Mouse (Mus musculus) small intestine, adult 2 months (tissue): Measurements from ENCODE around the gene Gbe1. TPM values are rescaled to one million over a fixed set of nuclear protein-coding genes. Genes with fewer than 3 reads are reported as not detected.

Source experiments
- H3K27ac ChIP-seq: fragments of 200-500 bp; 2 replicates; pipeline ENCODE4 v1.5.1; 2012; ENCODE audit warnings: low read depth, low read length, control low read depth, inconsistent platforms; ENCODE audit not compliant: insufficient read depth
- H3K27me3 ChIP-seq: fragments of 200-500 bp; 2 replicates; pipeline ENCODE4 v1.6.1; 2012; ENCODE audit warnings: mild to moderate bottlenecking, moderate library complexity, low read length, inconsistent platforms; ENCODE audit not compliant: control insufficient read depth, insufficient read depth
- H3K36me3 ChIP-seq: fragments of 200-500 bp; 2 replicates; pipeline ENCODE4 v1.6.1; 2012; ENCODE audit warnings: mild to moderate bottlenecking, low read length, control low read depth, inconsistent platforms; ENCODE audit not compliant: control insufficient read depth, insufficient read depth
- H3K4me1 ChIP-seq: fragments of 200-500 bp; 2 replicates; pipeline ENCODE4 v1.6.1; 2012; ENCODE audit warnings: low read length, inconsistent platforms, mixed read lengths; ENCODE audit not compliant: control insufficient read depth, insufficient read depth, insufficient read length
- H3K4me3 ChIP-seq: fragments of 200-500 bp; 2 replicates; pipeline ENCODE4 v1.5.1; 2012; ENCODE audit warnings: low read depth, mild to moderate bottlenecking, control low read depth, inconsistent platforms, low read length, moderate library complexity
- CTCF ChIP-seq: fragments of 200-500 bp; IDR thresholded peaks from 2 replicates; pipeline ENCODE4 v1.5.1; 2012; ENCODE audit warnings: low read depth, mild to moderate bottlenecking, control low read depth, inconsistent platforms, low read length, moderate library complexity, mixed read lengths; ENCODE audit not compliant: insufficient replicate concordance, insufficient read length; ENCODE audit errors: extremely low read depth
- POLR2A ChIP-seq: fragments of 200-500 bp; IDR thresholded peaks from 2 replicates; pipeline ENCODE4 v1.6.1; 2012; ENCODE audit warnings: low read depth, mild to moderate bottlenecking, control low read depth, inconsistent platforms, low read length, moderate library complexity
- WGBS: fragments of 180-500 bp; shearing (Covaris S2); methylation state at CpG from one replicate; pipeline ENCODE4 v1.1.7; 2018; 5-methylcytosine and 5-hydroxymethylcytosine counted together
- polyA plus RNA-seq: library from polyadenylated mRNA; depleted of rRNA; stranded (reverse); fragments of >200 nt; gene quantifications from 2 replicates; pipeline ENCODE4 v1.2.3, GENCODE M21; 2012

The Gbe1 gene
- polyA plus RNA-seq, 1 experiment = 2.4 TPM

- H3K4me1 ChIP-seq = no peaks in the 10 kb centered on the region
- WGBS = 86% methylated on average over 4 of the region's 4 CpGs
- H3K27ac ChIP-seq = no peak overlapping the region
- TF ChIP-seq CTCF = no peak
- no peak for TF ChIP-seq POLR2A
- no peaks in the 10 kb centered on the region for H3K27me3 ChIP-seq
- H3K36me3 ChIP-seq = no peaks in the 10 kb centered on the region
- H3K4me3 ChIP-seq = no peak overlapping the region
Measured at GRCm38 (mm10) chr16:70524273-70524672, 210.5 kb downstream of the Gbe1 start.

GRCm38 (mm10) chr16:70527224-70527623 lies 213.5 kb downstream of the Gbe1 start:
- WGBS = 92% methylated on average over 8 of the region's 8 CpGs
- H3K27ac ChIP-seq = no peak overlapping the region
- TF ChIP-seq POLR2A (no peak), CTCF (no peak)
- no peak overlapping the region for H3K4me3 ChIP-seq
- no peaks in the 10 kb centered on the region for H3K27me3 ChIP-seq
- no peaks in the 10 kb centered on the region for H3K36me3 ChIP-seq
- H3K4me1 ChIP-seq = no peaks in the 10 kb centered on the region

GRCm38 (mm10) chr16:70535224-70535623 lies 221.5 kb downstream of the Gbe1 start:
- no peak overlapping the region for H3K27ac ChIP-seq

GRCm38 (mm10) chr16:70550835-70551234 lies 237.1 kb downstream of the Gbe1 start:
- TF ChIP-seq POLR2A = no peak
- TF ChIP-seq CTCF = no peak
- Histone ChIP-seq H3K4me3 (no peak overlapping the region), H3K36me3 (no peaks in the 10 kb centered on the region), H3K27ac (no peak overlapping the region), H3K27me3 (no peaks in the 10 kb centered on the region), H3K4me1 (no peaks in the 10 kb centered on the region)
- WGBS = 77% methylated on average over 3 of the region's 3 CpGs

More at GRCm38 (mm10) chr16:70535224-70535623, 221.5 kb downstream of the Gbe1 start:
- Histone ChIP-seq H3K4me1 (no peaks in the 10 kb centered on the region), H3K36me3 (no peaks in the 10 kb centered on the region), H3K27me3 (no peaks in the 10 kb centered on the region), H3K4me3 (no peak overlapping the region)
- TF ChIP-seq CTCF = no peak
- no peak for TF ChIP-seq POLR2A
- WGBS = 82% methylated on average over 2 of the region's 2 CpGs

DNA sequence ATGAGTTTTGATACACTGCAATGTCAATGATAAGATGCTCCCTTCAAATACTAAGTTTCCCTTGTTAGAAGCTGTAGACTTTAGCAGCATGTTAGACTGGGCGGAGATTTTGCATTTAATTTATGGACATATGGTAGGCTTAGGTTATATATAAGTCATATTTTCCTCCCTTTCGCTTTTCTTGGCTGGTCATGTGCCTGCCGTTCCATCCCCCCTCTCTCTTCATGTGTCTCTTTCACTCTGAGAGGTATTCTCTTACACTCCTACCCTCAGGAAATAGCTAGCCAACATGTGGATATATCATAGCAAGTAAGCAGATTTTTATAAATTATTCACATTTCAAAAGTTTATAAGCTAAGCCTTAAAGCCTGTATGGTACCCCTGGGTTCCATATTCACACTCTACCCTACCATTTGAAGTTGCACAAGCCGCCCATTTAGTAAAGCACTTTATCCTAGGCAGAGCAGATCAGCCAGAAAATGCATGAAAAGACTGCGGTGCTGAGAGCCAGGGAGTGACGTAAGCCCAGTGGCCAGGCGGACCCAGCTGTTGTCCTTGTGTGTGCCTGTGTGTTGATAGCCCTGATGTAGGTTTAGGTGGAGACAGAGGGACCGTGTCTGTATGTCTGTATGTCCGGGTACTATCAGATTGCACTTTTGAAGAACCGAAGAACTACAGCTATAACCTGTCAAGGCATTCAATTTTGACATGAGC lies 248.0 kb downstream of the Gbe1 start:
- 82% methylated on average over 10 of the region's 10 CpGs for whole genome bisulfite sequencing
- Histone ChIP-seq H3K27ac (no peak overlapping the region), H3K4me3 (no peak overlapping the region), H3K36me3 (no peaks in the 10 kb centered on the region), H3K27me3 (no peaks in the 10 kb centered on the region), H3K4me1 (no peaks in the 10 kb centered on the region)
- TF ChIP-seq CTCF (no peak), POLR2A (no peak)

DNA sequence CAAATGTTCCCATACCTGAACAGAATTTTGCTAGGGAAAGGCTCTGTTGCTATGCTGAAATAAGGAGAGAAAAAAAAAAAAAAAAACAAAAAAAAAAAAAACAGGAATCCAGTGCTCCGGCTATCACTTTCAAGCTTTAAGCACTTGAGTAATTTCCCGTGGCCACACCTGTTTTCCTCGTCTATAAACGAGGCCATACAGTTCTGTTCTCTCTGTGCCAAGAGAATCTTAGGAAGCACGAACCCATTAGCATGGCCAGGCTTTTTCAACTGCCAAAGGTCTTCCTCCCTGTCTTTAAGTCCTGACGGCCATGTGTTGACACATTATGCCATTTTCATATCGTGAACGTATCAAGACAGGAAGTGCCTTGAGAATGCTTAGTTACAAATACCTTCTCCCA lies 248.8 kb downstream of the Gbe1 start:
- no peak overlapping the region for H3K4me3 ChIP-seq
- H3K27ac ChIP-seq = no peak overlapping the region
- TF ChIP-seq POLR2A (no peak), CTCF (no peak)
- no peaks in the 10 kb centered on the region for H3K4me1 ChIP-seq
- H3K36me3 ChIP-seq = no peaks in the 10 kb centered on the region
- WGBS = 67% methylated on average over 8 of the region's 8 CpGs
- no peaks in the 10 kb centered on the region for H3K27me3 ChIP-seq

DNA sequence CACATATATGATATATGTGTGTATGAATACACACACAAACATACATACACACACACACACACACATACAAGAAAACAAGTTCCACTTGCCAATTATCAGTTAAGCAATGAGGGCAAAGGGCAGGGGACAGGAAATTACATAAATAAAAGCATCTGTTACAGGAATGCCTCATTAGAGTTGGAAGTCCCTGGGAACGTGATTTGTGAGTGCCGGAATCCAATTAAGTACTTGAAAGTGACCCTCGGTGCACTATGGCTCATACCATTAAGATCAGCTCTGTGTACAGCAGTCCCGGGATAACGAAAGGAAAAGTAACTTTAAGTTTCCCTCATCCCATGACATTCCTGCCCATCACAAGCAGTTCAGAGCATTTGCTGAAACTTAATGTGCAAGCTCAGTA lies 249.7 kb downstream of the Gbe1 start:
- Histone ChIP-seq H3K27me3 (no peaks in the 10 kb centered on the region), H3K36me3 (no peaks in the 10 kb centered on the region), H3K27ac (0 out of 2 replicates have a peak overlapping the region, but pooled peaks have one; percentile 33), H3K4me3 (no peak overlapping the region), H3K4me1 (no peaks in the 10 kb centered on the region)
- no peak for TF ChIP-seq POLR2A
- TF ChIP-seq CTCF = no peak
- 81% methylated on average over 5 of the region's 5 CpGs for WGBS
